Mouse (Mus musculus) thymus, postnatal 14 days (tissue): ENCODE results near the gene Colca2.

ENCODE experiments used
- DNase-seq: peaks from one replicate; pipeline ENCODE4 v3.0.0; 2021

Colca2 gene

GRCm38 (mm10) chr9:51271073-51271472 is 7.3 kb downstream of the Colca2 start:
- DNase-seq, result no peak

GRCm38 (mm10) chr9:51268852-51269251 is 9.5 kb downstream of the Colca2 start:
- no peak for DNase-seq

- DNase-seq, result no peak
These were observed 19.9 kb downstream of the Colca2 start for GRCm38 (mm10) chr9:51258426-51258825.

GRCm38 (mm10) chr9:51256780-51257502 is 21.4 kb downstream of the Colca2 start:
- no peak for DNase-seq

GRCm38 (mm10) chr9:51238741-51239385 is 39.5 kb downstream of the Colca2 start:
- DNase-seq, result no peak

GRCm38 (mm10) chr9:51232163-51232562 is 46.2 kb downstream of the Colca2 start:
- no peak for DNase-seq

GRCm38 (mm10) chr9:51230701-51231389 is 47.5 kb downstream of the Colca2 start:
- no peak for DNase-seq

GRCm38 (mm10) chr9:51225636-51226166 is 52.7 kb downstream of the Colca2 start:
- no peak for DNase-seq
